Mouse (Mus musculus) ES-E14 (cell line): ENCODE results near the gene Stard3. TPM values are rescaled to one million over a fixed set of nuclear protein-coding genes. Genes with fewer than 3 reads are reported as not detected.

ENCODE experiments used
- DNase-seq: peaks from one replicate; pipeline ENCODE4 v3.0.0-alpha.2; 2013; ENCODE audit warnings: low read depth, low spot score
- H3K27ac ChIP-seq: 2 replicates; pipeline ENCODE4 v1.5.1; 2012; ENCODE audit warnings: low read depth, mild to moderate bottlenecking, low read length, moderate library complexity, mixed read lengths; ENCODE audit not compliant: poor library complexity, insufficient read depth, severe bottlenecking
- H3K36me3 ChIP-seq: 2 replicates; pipeline ENCODE4 v1.6.1; 2012; ENCODE audit warnings: mild to moderate bottlenecking, low read length, moderate library complexity, mixed read lengths; ENCODE audit not compliant: control insufficient read depth, poor library complexity, insufficient read depth, severe bottlenecking
- H3K4me1 ChIP-seq, 2 experiments: fragments of 150-350 bp in 1 of 2; sonication (generic) in 1 of 2; 2 replicates each; pipeline ENCODE4 v1.6.1; 2012; ENCODE audit warnings: low read length in 2 of 2, mild to moderate bottlenecking in 1 of 2, mixed read lengths in 1 of 2; ENCODE audit not compliant: control insufficient read depth in 2 of 2, insufficient read depth in 2 of 2, poor library complexity in 1 of 2
- H3K4me3 ChIP-seq, 2 experiments: fragments of 150-350 bp in 1 of 2; sonication (generic) in 1 of 2; 2 replicates each; pipeline ENCODE4 v1.5.1; 2012; ENCODE audit warnings: low read length in 2 of 2, low read depth in 1 of 2, mild to moderate bottlenecking in 1 of 2, mixed read lengths in 1 of 2; ENCODE audit not compliant: insufficient read depth in 1 of 2, poor library complexity in 1 of 2, severe bottlenecking in 1 of 2
- H3K9ac ChIP-seq: 2 replicates; pipeline ENCODE4 v1.6.1; 2012; ENCODE audit warnings: low read depth, mild to moderate bottlenecking, low read length, mixed read lengths; ENCODE audit not compliant: poor library complexity, insufficient read depth, severe bottlenecking
- H3K9me3 ChIP-seq: fragments of 150-350 bp; sonication (generic); 2 replicates; pipeline ENCODE4 v1.6.1; 2012; ENCODE audit warnings: low read depth, mild to moderate bottlenecking, low read length; ENCODE audit not compliant: control insufficient read depth, insufficient read depth
- CHD2 ChIP-seq: IDR thresholded peaks from 2 replicates; pipeline ENCODE4 v1.6.1; 2014; ENCODE audit warnings: mild to moderate bottlenecking, low read depth, low read length, inconsistent platforms
- HCFC1 ChIP-seq: IDR thresholded peaks from 2 replicates; pipeline ENCODE4 v1.6.1; 2012; ENCODE audit warnings: low read length, inconsistent platforms, borderline replicate concordance; ENCODE audit not compliant: insufficient read depth
- MAFK ChIP-seq: IDR thresholded peaks from 2 replicates; pipeline ENCODE4 v1.6.1; 2014; ENCODE audit warnings: mild to moderate bottlenecking, low read depth, low read length, inconsistent platforms; ENCODE audit not compliant: insufficient read depth
- ZC3H11A ChIP-seq: IDR thresholded peaks from 2 replicates; pipeline ENCODE4 v1.6.1; 2012; ENCODE audit warnings: low read depth, mild to moderate bottlenecking, inconsistent platforms, low read length, borderline replicate concordance
- ZNF384 ChIP-seq: IDR thresholded peaks from 2 replicates; pipeline ENCODE4 v1.6.1; 2012; ENCODE audit warnings: low read depth, low read length, inconsistent platforms
- in situ Hi-C, 2 experiments: fragments of 600-800 bp; cut with MboI; formaldehyde crosslinking; loops; one replicate each; pipeline ENCODE4 v1.15.1; 2025; ENCODE audit warnings: low sequenced_read_pairs in 2 of 2, inconsistent platforms in 1 of 2; ENCODE audit not compliant: unreplicated experiment in 2 of 2
- total RNA-seq: library from RNA; depleted of rRNA; stranded (reverse); fragments of 300-350 nt; gene quantifications from 2 replicates; pipeline ENCODE4 v1.2.3, GENCODE M21; 2012

Gene Stard3
- total RNA-seq, 1 experiment = 40.2 TPM

DNA sequence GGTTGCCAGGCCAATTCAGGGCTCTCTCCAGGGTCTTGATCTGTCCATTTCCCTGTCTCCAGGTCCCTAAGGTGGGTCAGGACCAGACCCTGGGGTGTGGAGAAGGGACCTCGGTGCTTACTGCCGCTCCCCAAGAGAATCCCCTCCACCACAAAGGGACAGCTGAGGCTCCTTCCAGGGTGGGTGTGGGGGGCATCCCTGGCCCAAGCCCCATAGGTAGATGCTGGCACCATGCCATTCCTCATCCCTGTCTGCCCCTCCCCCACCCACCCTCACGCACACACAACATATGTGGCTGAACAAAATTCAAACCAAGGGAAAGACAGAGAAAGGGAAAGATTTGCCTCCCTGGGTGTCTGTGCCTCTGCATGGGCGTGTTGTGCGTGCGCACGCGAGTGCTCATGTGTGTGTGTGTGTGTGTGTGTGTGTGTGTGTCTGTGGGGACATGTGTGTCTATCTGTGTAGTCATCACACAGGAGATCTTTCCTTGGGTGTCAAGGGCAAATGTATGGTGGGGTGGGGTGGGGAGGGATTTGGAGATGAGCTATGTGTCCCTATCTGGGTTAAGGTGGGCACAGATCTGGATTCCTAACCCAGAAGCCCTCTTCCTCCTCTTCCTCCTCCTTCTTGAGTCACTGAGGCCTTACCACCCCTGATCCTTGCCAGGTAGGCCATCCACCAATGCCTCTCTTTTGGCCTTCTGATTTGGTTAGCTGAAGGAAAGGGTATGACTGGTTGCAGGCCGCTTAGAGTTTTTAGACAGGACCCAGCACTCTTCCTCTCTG, 28.0 kb upstream of the Stard3 start:
- no peaks in the 10 kb centered on the region for H3K36me3 ChIP-seq
- TF ChIP-seq MAFK (no peak), CHD2 (no peak), ZNF384 (no peak), HCFC1 (no peak), ZC3H11A (no peak)
- no peak overlapping the region for H3K4me3 ChIP-seq
- in situ Hi-C loops = no loop called here
- H3K27ac ChIP-seq = no peak overlapping the region
- peaks cover 0 to 15% of the 10 kb centered on the region in 2 experiments; a peak in 2 of 4 replicates for H3K4me1 ChIP-seq
- H3K9me3 ChIP-seq = no peaks in the 10 kb centered on the region
- DNase-seq = no peak
- no peak overlapping the region for H3K9ac ChIP-seq

- no peaks in the 10 kb centered on the region for H3K9me3 ChIP-seq
- H3K9ac ChIP-seq = no peak overlapping the region
- DNase-seq = no peak
- TF ChIP-seq MAFK (no peak), CHD2 (no peak)
- H3K27ac ChIP-seq = no peak overlapping the region
- no peaks in the 10 kb centered on the region for H3K36me3 ChIP-seq
- no peak overlapping the region for H3K4me3 ChIP-seq
- in situ Hi-C loops = no loop called here
- peaks cover 0 to 15% of the 10 kb centered on the region in 2 experiments; a peak in 2 of 4 replicates for H3K4me1 ChIP-seq
These were observed 27.4 kb upstream of the Stard3 start for GRCm38 (mm10) chr11:98330745-98331204.

DNA sequence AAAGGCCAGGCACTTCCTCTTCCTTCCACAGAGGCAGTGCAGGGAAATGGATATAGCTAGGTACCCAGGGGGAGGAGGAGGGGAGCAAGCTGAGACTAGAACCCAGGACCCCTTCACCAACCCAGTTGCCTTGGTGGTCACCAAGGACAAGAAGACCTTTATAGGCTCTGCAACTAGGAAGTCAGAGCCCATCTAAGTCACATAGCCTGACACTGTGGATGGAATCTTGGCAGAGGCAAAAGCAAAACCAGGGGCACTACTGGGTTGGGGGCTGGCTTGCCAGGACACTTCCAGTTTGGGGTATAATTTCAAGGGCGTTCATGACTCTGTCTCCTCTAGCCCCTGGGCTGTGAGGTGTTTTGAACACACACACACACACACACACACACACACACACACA, 26.8 kb upstream of the Stard3 start:
- in situ Hi-C loops = no loop called here
- Histone ChIP-seq H3K4me1 (peaks cover 0 to 15% of the 10 kb centered on the region in 2 experiments; a peak in 2 of 4 replicates), H3K4me3 (no peak overlapping the region), H3K36me3 (no peaks in the 10 kb centered on the region), H3K9ac (no peak overlapping the region), H3K27ac (no peak overlapping the region), H3K9me3 (no peaks in the 10 kb centered on the region)
- no peak for DNase-seq
- TF ChIP-seq ZC3H11A = no peak
- TF ChIP-seq HCFC1 = no peak

DNA sequence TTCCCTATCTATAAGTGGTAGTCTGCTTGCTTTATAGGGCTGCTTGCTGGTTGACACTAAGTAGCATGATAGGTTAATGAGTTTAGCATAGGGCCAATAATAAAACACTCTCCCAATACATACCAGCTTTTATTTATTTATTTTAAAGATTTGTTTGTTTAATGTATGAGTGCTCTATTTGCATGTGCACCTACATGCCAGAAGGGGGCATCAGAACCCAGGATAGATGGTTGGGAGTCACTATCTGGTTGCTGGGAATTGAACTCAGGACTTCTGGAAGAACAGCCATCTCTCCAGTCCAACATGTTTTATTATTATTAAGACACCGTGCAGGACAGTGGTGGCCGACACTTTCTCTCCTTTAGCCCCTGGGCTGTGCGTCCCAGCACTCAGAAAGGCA, 26.0 kb upstream of the Stard3 start:
- Histone ChIP-seq H3K4me3 (no peak overlapping the region), H3K4me1 (peaks cover 0 to 15% of the 10 kb centered on the region in 2 experiments; a peak in 2 of 4 replicates), H3K9ac (no peak overlapping the region), H3K36me3 (no peaks in the 10 kb centered on the region), H3K9me3 (no peaks in the 10 kb centered on the region), H3K27ac (no peak overlapping the region)
- no peak for DNase-seq
- TF ChIP-seq ZNF384 = no peak
- no peak for TF ChIP-seq ZC3H11A
- no peak for TF ChIP-seq CHD2
- no peak for TF ChIP-seq HCFC1
- no peak for TF ChIP-seq MAFK
- in situ Hi-C loops = no loop called here

DNA sequence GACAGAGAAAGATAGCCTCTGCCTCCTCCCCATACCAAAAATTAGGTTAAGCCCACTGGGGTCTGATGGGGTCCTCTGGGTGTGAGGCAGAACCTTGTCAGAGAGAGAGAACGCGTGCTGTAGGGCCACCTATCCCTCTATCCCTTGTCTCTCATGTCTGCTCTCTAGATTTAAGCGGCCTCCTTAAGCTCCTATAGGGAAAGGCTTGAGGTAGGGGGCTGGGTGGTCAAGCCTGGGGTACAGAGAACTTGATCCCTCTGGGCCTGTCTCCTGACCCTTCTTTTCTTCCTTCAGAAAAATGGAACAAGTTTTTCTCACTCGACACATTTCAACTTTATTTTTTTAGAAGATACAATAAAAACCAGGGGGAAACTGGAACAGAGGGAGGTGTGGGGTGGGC, 25.3 kb upstream of the Stard3 start:
- TF ChIP-seq HCFC1 = no peak
- TF ChIP-seq MAFK = no peak
- TF ChIP-seq ZNF384 = no peak
- TF ChIP-seq CHD2 = no peak
- no peak for TF ChIP-seq ZC3H11A
- Histone ChIP-seq H3K36me3 (no peaks in the 10 kb centered on the region), H3K9ac (no peak overlapping the region), H3K4me3 (no peak overlapping the region), H3K27ac (no peak overlapping the region), H3K4me1 (peaks cover 0 to 15% of the 10 kb centered on the region in 2 experiments; a peak in 2 of 4 replicates), H3K9me3 (no peaks in the 10 kb centered on the region)
- in situ Hi-C loops = no loop called here
- no peak for DNase-seq
